Mouse (Mus musculus) frontal cortex, postnatal 10 days (tissue): ENCODE measurements around the gene Rtn4rl1.
"Not testable (repeated sequence)": the region's sequence is repeated elsewhere in the genome, so short reads cannot be mapped to it uniquely, and the experiment has no call there.

ENCODE experiments used
- DNase-seq, 2 experiments: peaks; one replicate each; pipeline ENCODE4 v3.0.0; 2022; ENCODE audit warnings: low spot score in 2 of 2, mixed read lengths in 1 of 2

Rtn4rl1 gene

DNA sequence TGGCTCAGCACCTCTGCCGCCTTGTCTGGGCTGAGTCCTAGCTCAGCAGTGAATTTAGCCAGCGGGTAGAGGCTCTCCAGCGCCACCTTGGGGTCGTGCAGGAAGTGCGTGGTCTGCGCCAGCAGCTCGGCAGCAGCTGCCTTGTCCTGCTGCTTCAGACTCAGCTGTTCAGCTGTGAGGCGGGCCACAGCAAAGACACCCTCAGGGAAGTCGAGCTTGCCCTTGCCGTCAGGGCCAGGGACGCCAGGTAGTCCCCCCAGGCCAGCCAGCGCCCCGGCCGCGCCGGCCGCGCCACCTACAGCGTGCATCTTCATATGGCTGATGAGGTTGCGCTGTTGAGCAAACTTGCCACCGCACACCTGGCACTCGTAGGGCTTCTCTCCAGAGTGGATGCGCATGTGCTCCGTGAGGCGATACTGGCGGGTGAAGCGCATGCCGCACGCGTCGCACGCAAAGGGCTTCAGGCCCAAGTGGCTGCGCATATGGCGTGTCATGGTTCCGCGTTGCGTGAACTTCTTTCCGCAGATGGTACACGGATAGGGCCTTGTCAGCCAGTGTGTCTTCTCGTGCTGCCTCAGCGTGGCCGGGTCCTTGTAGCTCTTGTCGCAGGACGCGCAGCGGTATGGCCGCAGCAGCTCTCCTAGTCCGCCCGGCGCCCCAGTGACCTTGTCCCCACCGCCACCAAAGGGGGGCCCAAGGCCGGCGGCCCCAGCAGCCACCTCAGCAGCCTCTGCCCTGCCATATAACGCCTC lies 28.0 kb upstream of the Rtn4rl1 start:
- DNase-seq: peak in 1 of 2 experiments; percentile 73

DNA sequence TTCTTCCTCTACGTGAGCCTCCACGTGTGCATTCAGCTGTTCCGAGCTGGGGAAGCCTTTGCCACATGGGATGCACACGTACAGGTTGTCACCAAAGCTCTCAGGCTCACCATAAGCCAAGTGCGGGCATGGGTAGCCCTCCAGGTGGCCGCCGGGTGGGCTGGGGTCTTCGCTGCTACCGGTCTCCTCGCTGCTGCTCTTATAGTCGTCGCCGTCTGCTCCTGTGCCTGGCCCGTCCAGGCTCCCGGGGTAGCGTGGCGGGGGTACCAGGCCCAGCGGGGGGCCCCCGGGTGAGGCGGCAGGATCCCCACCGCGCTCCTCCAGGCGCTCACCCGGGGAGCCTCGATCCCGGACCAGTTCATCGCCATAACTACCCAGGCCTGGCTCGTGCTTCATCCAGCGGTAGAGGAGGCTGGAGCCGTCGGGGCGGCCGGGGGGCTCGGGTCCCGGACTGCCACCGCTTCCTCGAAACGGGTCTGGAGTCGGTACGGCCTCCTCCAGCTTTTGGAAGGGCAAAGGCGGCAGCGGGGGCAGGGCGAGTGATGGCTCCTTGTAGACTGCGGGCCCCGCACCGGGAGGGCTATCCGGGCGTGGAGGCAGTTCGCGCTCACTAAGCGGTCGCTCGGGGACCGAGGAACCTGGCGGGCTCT lies 27.3 kb upstream of the Rtn4rl1 start:
- no peak for DNase-seq

- peak in 1 of 2 experiments; percentile 19 for DNase-seq
Measured at GRCm38 (mm10) chr11:75166861-75167642, 26.5 kb upstream of the Rtn4rl1 start.

- DNase-seq: peak in 1 of 2 experiments; percentile 4
Measured at GRCm38 (mm10) chr11:75167643-75168589, 25.7 kb upstream of the Rtn4rl1 start.

- peak in 1 of 2 experiments; percentile 81 for DNase-seq
Measured at GRCm38 (mm10) chr11:75168590-75169361, 24.8 kb upstream of the Rtn4rl1 start.

DNA sequence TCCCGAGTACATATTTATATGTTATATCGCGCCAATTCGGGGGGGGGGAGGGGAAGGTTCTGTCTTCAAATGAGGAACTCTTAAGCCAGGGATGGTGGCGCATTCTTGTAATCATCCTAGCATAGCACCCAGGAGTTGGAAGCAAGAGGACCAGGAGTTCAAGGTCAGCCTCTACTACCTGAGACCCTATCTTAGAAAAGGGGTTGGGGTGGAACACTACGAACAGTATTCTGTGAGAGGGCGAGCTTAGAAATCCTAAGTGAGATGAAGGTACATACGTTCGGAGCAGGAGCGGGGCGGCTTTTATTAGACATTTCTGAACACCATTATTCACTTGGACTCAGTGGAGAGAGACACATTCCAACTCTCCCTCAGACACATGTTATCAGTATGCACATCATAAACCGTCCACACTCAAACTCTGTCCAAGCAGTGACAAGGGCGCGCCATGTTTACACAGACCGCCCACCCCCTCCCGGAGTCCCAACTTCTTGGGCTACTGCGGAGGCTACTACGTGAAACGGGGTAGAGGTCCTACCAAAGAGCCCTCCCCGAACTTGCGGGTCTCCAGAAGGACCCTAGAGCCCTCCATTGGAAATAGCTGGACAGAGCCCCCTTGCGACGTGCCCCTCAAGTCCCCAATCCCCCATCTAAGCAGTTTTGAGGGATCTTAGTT lies 24.0 kb upstream of the Rtn4rl1 start, which contains the start of gene Hic1:
Gene Hic1 (minus strand): TSS at position 115 of the 676 bp plus-strand sequence.
- no peak for DNase-seq

GRCm38 (mm10) chr11:75170136-75170751 lies 23.3 kb upstream of the Rtn4rl1 start:
- peak; percentile 88 to 90 for DNase-seq

DNA sequence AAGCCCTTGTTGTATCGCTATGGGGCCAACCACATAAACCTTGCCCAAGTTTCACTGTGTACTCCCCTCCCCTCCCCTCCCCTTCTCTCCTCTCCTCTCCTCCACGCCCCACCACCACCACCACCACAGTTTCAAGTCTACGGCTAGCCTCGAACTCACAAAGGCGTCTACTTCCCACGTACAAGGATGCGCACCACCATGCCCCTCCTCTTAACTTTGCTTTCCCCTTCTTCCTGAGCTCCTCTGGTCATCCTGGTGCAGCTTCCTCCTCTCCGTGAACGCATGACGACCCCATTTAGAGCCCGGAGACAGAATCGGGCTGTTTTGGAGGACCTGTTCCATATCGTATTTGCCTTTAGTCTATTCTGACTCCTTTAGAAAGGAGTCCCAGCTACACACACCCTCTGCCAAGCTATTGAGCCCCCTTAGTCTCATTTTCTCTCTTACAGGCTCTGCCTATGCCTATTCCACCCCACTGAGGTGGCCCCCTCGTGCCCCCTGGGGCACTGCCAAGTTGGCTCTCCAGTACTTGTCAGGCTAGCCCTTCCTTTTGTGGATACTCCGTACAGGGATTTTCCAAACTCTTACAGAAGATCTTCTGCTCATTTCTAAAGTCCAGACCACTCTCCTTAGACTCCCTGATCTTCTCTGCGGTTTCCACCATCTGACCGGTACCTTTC lies 22.3 kb upstream of the Rtn4rl1 start:
- DNase-seq: peak in 1 of 2 experiments; percentile 32

- peak in 1 of 2 experiments; percentile 72 for DNase-seq
Measured at GRCm38 (mm10) chr11:75172151-75173094, 21.2 kb upstream of the Rtn4rl1 start.

DNA sequence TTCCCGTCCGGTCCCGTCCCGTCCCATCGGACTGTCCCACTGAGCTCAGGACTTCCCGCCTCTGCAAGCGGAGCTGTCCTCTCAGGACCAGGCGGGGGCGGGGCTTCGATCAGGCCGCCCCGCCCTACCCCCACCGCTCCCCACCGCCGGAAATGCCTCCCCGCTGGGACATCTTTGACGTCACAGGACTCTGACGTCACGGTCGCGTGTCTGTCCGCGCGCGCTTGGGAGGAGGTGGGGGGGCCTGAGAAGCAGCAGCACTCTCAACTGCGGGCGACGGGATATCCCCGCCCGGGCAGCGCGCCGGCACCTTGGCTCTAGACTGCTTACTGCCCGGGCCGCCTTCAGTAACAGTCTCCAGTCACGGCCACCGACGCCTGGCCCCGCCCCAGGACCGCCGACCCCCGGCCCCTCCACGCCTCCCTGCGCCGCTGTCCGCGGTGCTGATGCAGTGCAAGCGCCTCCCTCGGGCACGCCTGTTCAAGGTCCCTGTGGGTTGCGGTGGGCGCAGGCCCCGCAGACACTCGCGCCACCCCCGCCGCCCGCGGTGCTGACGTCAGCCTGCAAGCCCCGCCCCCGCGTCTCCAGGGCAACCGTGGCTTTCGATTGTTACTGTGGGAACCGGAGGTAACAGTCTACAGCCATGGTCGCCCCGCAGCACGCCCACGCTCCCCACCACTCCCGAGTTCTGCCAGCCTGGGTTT lies 20.3 kb upstream of the Rtn4rl1 start:
- peak; percentile 94 to 96 for DNase-seq

DNA sequence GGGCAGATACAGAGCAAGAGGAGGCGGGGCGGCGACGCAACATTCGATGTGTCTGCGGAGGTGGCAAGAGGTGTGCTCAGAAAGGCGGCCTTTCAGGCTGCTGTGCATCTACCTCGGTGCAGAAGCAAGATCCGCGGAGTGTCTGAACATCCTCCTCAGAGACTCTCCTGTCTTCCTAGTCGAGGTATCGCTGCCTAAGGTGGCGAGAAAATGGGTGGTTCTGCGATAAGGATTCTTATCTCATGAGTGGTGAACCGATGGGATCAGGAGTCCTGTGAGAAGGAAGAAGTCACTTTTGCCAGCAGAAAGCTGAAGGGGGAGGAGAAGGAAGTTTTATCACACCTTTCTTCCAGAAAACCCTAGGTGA lies 19.8 kb upstream of the Rtn4rl1 start:
- no peak for DNase-seq

- not testable (repeated sequence) for DNase-seq
Measured at GRCm38 (mm10) chr11:75174574-75174973, 19.0 kb upstream of the Rtn4rl1 start.

GRCm38 (mm10) chr11:75178011-75178410 lies 15.6 kb upstream of the Rtn4rl1 start:
- no peak for DNase-seq

GRCm38 (mm10) chr11:75178672-75179208 lies 14.8 kb upstream of the Rtn4rl1 start, which contains the start of gene Ovca2:
Ovca2 (minus strand) TSS chr11:75178835.
- DNase-seq: peak; percentile 85 to 89

DNA sequence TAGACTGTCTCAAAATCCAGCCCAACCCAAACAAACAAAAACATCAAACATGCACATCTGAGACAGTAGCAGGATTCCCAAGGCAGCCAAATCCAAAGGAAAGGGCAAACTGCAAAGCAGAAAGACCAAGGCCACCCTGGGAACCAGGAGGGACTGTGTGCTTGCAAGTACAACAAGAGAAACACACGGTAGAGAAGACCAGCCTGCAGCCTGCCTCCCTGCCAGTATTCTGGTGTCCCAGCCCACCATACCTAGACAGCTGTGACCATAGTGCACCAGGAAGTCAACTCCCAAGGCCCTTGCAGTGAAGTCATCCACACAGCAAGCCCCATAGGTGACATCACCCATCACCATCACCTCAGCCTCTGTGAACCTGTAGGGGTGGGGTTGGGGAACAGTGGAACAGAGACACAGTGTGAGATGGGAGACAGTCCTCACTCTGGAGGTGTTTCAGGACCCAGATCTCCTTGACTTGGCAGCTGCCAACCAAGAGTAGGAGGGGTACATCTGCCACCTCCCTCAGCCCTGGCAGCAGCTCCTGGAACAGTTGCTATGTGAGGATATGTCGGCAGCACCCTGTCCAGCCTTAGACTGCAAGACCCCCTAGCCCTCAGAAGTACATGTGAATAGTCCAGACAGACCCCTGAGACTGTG lies 9.5 kb upstream of the Rtn4rl1 start:
- DNase-seq: no peak

DNA sequence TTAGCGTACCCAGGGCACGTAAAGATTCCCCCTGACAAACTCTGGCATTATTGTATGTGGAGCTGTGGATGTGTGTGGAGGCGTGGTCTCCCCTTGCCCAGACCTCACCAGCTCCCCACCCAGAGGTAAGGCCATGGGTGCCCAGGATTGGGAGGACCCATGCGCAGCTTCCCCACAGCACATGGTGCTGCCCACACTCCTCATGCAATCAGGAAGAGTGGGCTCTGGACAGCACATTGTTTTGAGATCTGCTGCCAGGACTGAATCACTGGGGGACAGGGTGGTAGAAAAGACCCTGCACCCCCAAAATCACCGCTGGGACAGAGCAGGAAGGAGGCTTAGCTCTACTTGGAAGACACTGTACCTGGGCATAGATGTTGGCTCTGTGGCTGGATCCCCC lies 9.0 kb upstream of the Rtn4rl1 start:
- DNase-seq: no peak
